Mouse (Mus musculus) cerebellum, adult 9-10 months (tissue): ENCODE measurements around the gene Tmem115.

Experiments used
- DNase-seq: peaks from one replicate; pipeline ENCODE4 v3.0.0; 2022

The Tmem115 gene

GRCm38 (mm10) chr9:107575579-107576356 lies 42.0 kb downstream of the Tmem115 start:
- DNase-seq = no peak

GRCm38 (mm10) chr9:107576357-107577107 lies 42.8 kb downstream of the Tmem115 start, which contains the start of gene Hyal1:
Gene Hyal1 (plus strand): TSS chr9:107576927.
- no peak for DNase-seq

- DNase-seq = no peak
Observed at GRCm38 (mm10) chr9:107577871-107578270, 44.1 kb downstream of the Tmem115 start.

GRCm38 (mm10) chr9:107578587-107578986 lies 44.8 kb downstream of the Tmem115 start, which contains the start of gene Naa80:
Gene Naa80 (plus strand): TSS chr9:107578887.
- no peak for DNase-seq

- peak; percentile 78 for DNase-seq
Observed at GRCm38 (mm10) chr9:107579023-107579900, 45.5 kb downstream of the Tmem115 start.

GRCm38 (mm10) chr9:107580501-107581317 lies 47.0 kb downstream of the Tmem115 start, which contains the start of gene Hyal3:
Gene Hyal3 (plus strand): TSS chr9:107580818.
- peak; percentile 91 for DNase-seq

- DNase-seq = no peak
Observed at GRCm38 (mm10) chr9:107581584-107581983, 47.8 kb downstream of the Tmem115 start.

- no peak for DNase-seq
Observed at GRCm38 (mm10) chr9:107582509-107583062, 48.8 kb downstream of the Tmem115 start.

GRCm38 (mm10) chr9:107583174-107583573 lies 49.4 kb downstream of the Tmem115 start:
- DNase-seq = no peak

- no peak for DNase-seq
Observed at GRCm38 (mm10) chr9:107586504-107586903, 52.8 kb downstream of the Tmem115 start.

GRCm38 (mm10) chr9:107586974-107587832 lies 53.5 kb downstream of the Tmem115 start, which contains the start of gene Ifrd2:
Gene Ifrd2 (plus strand): TSS chr9:107587642.
- DNase-seq = peak; percentile 99

GRCm38 (mm10) chr9:107587833-107588639 lies 54.3 kb downstream of the Tmem115 start:
- no peak for DNase-seq
